Mouse (Mus musculus): ENCODE measurements around the gene Ubp1. TPM values are rescaled to one million over a fixed set of nuclear protein-coding genes. Genes with fewer than 3 reads are reported as not detected.
"Not testable (repeated sequence)": the region's sequence is repeated elsewhere in the genome, so short reads cannot be mapped to it uniquely, and the experiment has no call there.

Gene Ubp1
- total RNA-seq (2014; fragmentation: Nextera tagmentation) (85.8 and 94.0 TPM in 2 replicates), total RNA-seq (2017) (76.9 and 86.7 TPM in 2 replicates)

DNA sequence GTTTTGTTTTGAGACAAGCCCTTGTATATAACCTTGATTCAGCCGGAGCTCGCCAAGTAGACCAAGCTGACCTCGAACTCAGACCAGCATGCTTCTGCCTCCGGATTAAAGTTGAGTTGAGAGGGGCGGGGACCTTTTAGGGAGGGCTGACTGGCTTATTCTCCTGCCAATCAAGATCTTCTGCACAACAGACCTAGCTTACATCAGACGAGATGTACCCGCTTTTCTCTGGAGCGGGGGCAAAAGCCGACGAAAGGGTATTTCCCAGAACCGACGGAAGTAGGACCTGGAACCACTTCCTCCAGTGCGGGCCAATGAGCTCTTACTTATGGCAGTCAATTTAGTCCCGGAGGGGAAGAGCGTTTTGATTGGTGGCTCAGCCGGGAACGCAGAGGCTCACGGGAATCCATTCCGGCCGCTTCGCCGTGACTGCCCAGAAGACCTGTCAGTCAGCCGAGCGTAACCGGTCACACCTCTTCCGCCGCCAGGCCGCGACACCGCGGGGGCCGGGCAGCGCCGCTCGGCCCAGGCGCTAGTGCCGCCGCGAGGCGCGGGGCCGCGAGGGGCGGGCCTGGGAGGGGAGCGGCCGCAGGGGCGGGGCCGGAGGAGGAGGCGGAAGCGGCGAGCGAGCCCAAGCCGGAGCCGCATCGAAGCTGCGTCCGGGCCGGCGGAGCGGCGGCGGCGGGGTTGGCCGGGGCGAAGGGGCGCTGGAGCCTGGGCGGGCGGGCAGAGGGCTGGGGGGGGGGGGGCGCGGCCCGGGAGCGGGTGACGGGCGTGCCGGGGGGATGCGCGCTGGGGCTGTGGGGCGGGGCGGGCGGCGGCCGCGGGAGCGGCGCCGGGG is at the start of gene Ubp1:
Gene Ubp1 (plus strand): TSS at position 401 of the 841 bp plus-strand sequence.
- peak; percentile 92 for ATAC-seq (replicated peaks; ENCODE audit: low FRiP score, low TSS enrichment, poor library complexity, severe bottlenecking)

DNA sequence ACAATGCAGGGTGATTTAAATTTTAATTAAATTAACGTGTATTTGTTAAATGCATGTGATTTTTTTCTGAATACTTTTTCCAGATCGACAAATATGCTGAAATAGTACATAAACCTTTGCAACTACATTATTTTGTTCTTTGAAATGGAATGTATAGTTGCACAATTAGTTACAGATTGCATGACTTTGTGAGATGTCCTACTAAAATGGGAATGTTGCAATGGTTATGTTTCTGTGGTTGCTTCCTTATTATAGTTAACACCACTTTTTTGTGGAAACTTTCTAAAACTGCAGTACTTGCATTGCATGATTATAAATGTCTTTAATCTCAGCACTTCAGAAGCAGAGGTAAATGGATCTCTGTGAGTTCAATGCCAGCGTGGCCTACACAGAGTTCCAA is 35.8 kb upstream of the Ubp1 start:
- no peak for ATAC-seq (replicated peaks; ENCODE audit: low FRiP score, low TSS enrichment, poor library complexity, severe bottlenecking)

DNA sequence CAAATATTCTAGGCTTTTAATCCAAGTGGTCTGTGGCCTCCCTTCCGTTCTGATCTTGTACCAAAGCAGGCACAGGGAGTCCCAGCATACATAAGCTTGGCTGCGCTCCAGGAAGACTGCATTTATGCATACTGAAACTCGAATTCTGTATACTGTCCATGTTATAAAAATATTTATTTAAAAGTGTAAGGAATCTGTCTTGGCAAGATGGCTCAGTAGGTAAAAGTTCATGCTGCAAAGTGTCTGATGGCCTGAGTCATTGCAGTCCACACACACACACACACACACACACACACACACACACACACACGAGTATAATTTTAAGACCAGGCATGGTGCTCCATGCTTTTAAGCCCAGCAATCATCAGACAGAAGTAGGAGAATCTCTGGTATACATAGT is 27.6 kb upstream of the Ubp1 start:
- ATAC-seq (replicated peaks; ENCODE audit: low FRiP score, low TSS enrichment, poor library complexity, severe bottlenecking): no peak

DNA sequence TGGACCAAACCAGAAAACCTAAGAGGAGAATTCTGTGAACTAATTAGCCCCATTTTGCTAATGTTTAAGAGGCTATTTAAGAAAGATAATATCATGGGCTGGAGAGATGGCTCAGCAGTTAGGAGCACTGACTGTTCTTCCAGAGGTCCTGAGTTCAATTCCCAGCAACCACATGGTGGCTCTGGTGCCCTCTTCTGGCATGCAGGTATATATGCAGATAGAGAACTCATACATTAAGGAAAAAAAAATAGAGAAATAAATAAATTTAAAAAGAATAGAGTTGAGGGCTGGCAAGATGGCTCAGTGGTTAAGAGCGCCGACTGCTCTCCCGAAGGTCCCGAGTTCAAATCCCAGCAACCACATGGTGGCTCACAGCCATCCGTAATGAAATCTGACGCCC is 26.4 kb upstream of the Ubp1 start:
- not testable (repeated sequence) for ATAC-seq (replicated peaks; ENCODE audit: low FRiP score, low TSS enrichment, poor library complexity, severe bottlenecking)

- ATAC-seq (replicated peaks; ENCODE audit: low FRiP score, low TSS enrichment, poor library complexity, severe bottlenecking): peak; percentile 90
Measured at GRCm38 (mm10) chr9:113915789-113916188, 14.9 kb upstream of the Ubp1 start.

DNA sequence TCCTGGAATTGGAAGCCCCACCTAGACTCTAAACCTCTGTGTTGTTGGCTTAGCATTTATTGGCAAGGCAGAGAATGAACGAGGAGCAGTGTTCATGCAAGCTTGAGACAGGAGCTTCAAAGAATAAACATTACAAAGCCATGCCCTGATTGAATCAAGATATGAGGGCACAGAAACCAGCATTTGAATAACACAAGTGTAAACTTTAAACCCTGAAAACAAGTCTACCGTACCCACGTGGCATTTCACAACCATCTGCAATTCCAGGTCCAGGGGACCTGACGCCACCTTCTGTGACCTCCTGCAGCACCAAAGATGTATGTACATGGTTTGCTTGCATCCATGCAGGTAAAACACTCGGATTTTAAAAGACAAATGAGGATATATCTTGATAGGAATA is 8.1 kb upstream of the Ubp1 start:
- ATAC-seq (replicated peaks; ENCODE audit: low FRiP score, low TSS enrichment, poor library complexity, severe bottlenecking): no peak

GRCm38 (mm10) chr9:113924883-113925282 is 5.9 kb upstream of the Ubp1 start:
- ATAC-seq (replicated peaks; ENCODE audit: low FRiP score, low TSS enrichment, poor library complexity, severe bottlenecking): no peak

DNA sequence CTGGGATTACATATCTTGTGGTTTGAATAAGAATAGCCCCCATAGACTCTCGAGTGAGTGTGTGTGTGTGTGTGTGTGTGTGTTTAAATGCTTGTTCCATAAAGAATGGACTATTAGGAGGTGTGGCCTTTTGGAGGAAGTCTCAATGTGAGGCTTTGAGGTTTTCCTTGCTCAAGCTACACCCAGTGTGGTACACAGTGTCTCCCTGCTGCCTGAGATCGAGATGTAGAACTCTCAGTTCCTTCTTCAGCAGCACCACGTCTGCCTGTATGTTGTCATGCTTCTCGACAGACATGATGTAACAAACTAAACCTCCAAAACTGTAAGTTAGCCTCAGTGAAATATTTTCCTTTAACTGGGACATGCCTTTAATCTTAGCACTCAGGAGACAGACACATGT is 2.1 kb upstream of the Ubp1 start:
- ATAC-seq (replicated peaks; ENCODE audit: low FRiP score, low TSS enrichment, poor library complexity, severe bottlenecking): no peak

GRCm38 (mm10) chr9:113929676-113930075 is 1.1 kb upstream of the Ubp1 start:
- ATAC-seq (replicated peaks; ENCODE audit: low FRiP score, low TSS enrichment, poor library complexity, severe bottlenecking): no peak

DNA sequence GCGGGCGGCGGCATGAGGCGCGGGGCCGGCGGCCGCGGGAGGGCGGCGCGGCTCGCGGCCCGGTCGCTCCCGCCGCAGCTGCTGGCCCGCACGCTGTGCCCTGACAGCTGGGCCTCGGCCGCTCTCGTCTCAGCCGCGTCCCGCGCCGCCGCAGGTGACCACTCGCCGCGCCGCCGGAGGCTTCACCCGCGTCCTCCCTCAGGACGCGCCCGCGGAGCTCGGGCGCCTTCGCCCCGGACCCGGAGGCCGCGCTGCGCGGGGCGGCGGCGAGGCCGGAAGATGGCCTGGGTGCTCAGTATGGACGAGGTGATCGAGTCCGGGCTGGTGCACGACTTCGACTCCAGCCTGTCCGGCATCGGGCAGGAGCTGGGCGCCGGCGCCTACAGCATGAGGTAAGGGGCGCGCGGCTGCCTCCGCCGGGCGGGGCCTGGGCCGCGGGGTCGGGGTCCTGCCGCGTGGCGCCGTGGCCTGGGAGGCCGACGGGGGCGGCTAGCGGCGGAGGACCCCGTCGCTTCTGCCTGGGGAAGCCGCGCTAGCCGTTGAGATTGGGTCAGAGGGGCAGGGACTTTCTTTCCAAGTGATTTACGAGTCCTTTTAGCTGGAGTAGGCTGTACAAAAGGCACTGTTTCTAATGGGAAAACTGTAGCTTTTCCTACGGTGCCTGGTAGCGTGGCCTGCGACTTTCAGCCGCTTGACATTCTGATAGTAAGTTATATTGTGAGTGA is 803 bp downstream of the Ubp1 start:
- no peak for ATAC-seq (replicated peaks; ENCODE audit: low FRiP score, low TSS enrichment, poor library complexity, severe bottlenecking)

- ATAC-seq (replicated peaks; ENCODE audit: low FRiP score, low TSS enrichment, poor library complexity, severe bottlenecking): no peak
Measured at GRCm38 (mm10) chr9:113932100-113932470, 1.4 kb downstream of the Ubp1 start.

DNA sequence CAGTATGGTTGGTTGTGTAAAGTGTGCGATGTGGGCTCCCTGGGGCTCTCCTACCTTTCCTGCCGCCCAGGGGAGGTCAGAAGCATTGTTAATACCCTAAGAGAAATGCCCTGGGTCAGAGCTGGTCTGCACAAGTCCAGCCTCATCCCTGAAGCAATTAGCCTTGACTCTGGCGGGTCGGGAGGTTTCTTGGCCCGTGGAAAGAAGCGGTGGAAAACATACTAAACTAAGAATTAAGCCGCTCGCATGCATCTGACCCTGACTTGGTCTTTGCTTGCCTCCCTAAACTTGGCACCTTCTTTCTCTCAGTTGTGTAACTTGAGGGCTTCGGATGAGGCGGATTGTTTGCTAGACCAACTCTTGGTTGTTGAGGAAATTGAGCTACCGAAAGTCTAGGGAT is 1.8 kb downstream of the Ubp1 start:
- no peak for ATAC-seq (replicated peaks; ENCODE audit: low FRiP score, low TSS enrichment, poor library complexity, severe bottlenecking)

GRCm38 (mm10) chr9:113935638-113936037 is 4.9 kb downstream of the Ubp1 start:
- peak; percentile 63 for ATAC-seq (replicated peaks; ENCODE audit: low FRiP score, low TSS enrichment, poor library complexity, severe bottlenecking)

GRCm38 (mm10) chr9:113939063-113939850 is 8.5 kb downstream of the Ubp1 start:
- ATAC-seq (replicated peaks; ENCODE audit: low FRiP score, low TSS enrichment, poor library complexity, severe bottlenecking): no peak

GRCm38 (mm10) chr9:113941103-113941805 is 10.5 kb downstream of the Ubp1 start:
- ATAC-seq (replicated peaks; ENCODE audit: low FRiP score, low TSS enrichment, poor library complexity, severe bottlenecking): peak; percentile 96

DNA sequence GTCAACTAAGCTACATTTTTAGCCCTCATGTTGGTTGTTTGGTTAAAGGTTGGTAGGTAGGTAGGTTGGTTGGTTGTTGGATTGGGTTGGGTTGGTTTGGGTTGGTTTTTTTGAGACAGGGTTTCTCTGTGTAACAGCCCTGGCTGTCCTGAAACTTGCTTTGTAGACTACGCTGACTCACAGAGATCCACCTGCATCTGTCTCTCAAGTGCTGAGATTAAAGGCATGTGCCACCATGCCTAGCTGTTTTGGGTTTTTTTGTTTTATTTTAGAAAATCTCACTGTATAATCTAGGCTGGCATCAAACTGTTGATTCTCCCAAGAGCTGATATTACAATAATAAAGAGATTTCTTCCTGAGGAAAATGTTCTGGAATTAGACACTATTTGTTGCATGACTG is 12.6 kb downstream of the Ubp1 start:
- no peak for ATAC-seq (replicated peaks; ENCODE audit: low FRiP score, low TSS enrichment, poor library complexity, severe bottlenecking)

GRCm38 (mm10) chr9:113947216-113947615 is 16.5 kb downstream of the Ubp1 start:
- no peak for ATAC-seq (replicated peaks; ENCODE audit: low FRiP score, low TSS enrichment, poor library complexity, severe bottlenecking)

DNA sequence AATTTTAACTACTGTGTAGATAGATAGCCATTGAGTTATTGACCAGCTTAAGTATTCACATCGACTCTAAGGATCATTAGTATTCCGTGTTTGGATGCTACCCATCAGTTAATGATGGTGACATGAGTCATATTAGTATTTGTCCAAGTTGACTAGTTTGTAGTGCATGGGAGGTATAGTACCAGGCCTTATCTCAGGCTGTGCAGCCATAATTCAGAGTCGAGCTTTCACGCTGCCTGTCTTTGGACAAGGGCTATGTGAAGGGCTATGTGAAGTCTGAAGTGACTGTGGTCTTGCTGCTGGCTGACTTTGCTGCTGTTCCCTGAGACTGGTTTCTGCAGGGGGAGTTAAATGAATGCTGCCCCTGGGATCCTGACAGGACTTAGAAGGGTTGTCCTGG is 27.0 kb downstream of the Ubp1 start:
- ATAC-seq (replicated peaks; ENCODE audit: low FRiP score, low TSS enrichment, poor library complexity, severe bottlenecking): peak; percentile 46

DNA sequence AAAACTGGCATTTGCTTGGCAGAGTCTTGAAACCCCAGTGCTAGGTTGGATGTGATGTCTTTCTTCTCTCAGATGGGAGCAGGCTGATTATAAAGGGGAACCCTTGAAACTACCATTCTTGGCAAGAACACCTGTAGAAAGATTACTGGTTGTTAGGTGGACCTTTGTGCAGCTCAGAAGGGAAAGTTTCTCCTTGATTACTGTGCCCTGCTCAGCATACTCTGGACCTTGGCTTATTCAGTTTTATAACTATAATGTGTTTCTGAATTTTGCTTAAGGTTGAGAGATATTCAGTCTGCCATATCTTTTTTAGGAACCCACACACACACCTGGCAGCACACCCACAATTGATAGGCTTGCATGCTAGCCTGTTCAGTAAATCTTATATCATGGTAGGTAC is 33.0 kb downstream of the Ubp1 start:
- ATAC-seq (replicated peaks; ENCODE audit: low FRiP score, low TSS enrichment, poor library complexity, severe bottlenecking): peak; percentile 48
